Mouse (Mus musculus) thymus, adult 2 months (tissue): ENCODE data around the gene Gm4763.
"Not testable (repeated sequence)": the region's sequence is repeated elsewhere in the genome, so short reads cannot be mapped to it uniquely, and the experiment has no call there.

Experiments
- CTCF ChIP-seq: fragments of 200-500 bp; IDR thresholded peaks from 2 replicates; pipeline ENCODE4 v1.5.1; 2012; ENCODE audit warnings: mild to moderate bottlenecking, control low read depth, low read length, moderate library complexity, borderline replicate concordance; ENCODE audit not compliant: control insufficient read depth, poor library complexity, insufficient read depth; ENCODE audit errors: extremely low read depth
- POLR2A ChIP-seq: fragments of 200-500 bp; IDR thresholded peaks from 2 replicates; pipeline ENCODE4 v1.6.1; 2012; ENCODE audit warnings: mild to moderate bottlenecking, low read length, control low read depth, moderate library complexity; ENCODE audit not compliant: control insufficient read depth, poor library complexity, insufficient read depth; ENCODE audit errors: extremely low read depth

DNA sequence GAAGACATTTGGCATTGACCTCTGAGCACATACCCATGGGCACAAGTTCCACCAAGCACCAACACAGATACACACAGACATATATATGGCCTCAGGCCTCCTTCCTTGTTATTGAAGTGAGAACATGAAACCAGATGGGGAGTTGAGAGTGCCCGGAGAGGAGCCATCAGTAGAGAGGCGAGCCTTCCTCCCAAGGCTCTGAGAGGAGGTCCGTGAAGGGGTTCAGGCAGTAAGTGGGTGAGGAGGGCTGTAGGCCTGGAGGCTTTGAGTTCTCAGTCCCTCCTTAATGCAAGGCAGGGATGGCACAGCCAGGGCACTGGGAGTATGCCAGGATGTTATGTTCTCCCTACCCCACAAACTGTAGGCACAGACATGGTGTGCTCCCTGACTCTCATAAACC lies 34.0 kb downstream of the Gm4763 start:
- TF ChIP-seq CTCF, POLR2A: not testable (repeated sequence)
